Mouse (Mus musculus) erythroblast, embryonic 14.5 days (primary cell): ENCODE measurements around the gene Ybx2. TPM values are rescaled to one million over a fixed set of nuclear protein-coding genes. Genes with fewer than 3 reads are reported as not detected.

Experiments used
- H3K27me3 ChIP-seq: 2 replicates; pipeline ENCODE4 v1.6.1; 2012; ENCODE audit warnings: inconsistent platforms; ENCODE audit not compliant: control insufficient read depth
- H3K36me3 ChIP-seq: 2 replicates; pipeline ENCODE4 v1.6.1; 2012; ENCODE audit warnings: mild to moderate bottlenecking, inconsistent platforms; ENCODE audit not compliant: control insufficient read depth
- H3K4me1 ChIP-seq: 2 replicates; pipeline ENCODE4 v1.6.1; 2012; ENCODE audit warnings: inconsistent platforms; ENCODE audit not compliant: control insufficient read depth
- H3K4me3 ChIP-seq: replicated peaks from 2 replicates; pipeline ENCODE3; 2012; ENCODE audit warnings: moderate library complexity, mild to moderate bottlenecking, inconsistent platforms
- H3K9me3 ChIP-seq: 2 replicates; pipeline ENCODE4 v1.6.1; 2012; ENCODE audit warnings: low read length, inconsistent platforms, mixed read lengths; ENCODE audit not compliant: control insufficient read depth
- GATA1 ChIP-seq: IDR thresholded peaks from 2 replicates; pipeline ENCODE4 v1.6.1; 2012; ENCODE audit warnings: low read length, inconsistent platforms, mixed read lengths
- TAL1 ChIP-seq: IDR thresholded peaks from 3 replicates; pipeline ENCODE4 v1.6.1; 2012; ENCODE audit warnings: low read length, inconsistent platforms, mixed read lengths
- polyA plus RNA-seq: library from polyadenylated mRNA; stranded (reverse); fragments of >175 nt; gene quantifications from 2 replicates; pipeline ENCODE4 v1.2.3, GENCODE M21; 2012

The Ybx2 gene
- polyA plus RNA-seq, 1 experiment, result 0.29 TPM

DNA sequence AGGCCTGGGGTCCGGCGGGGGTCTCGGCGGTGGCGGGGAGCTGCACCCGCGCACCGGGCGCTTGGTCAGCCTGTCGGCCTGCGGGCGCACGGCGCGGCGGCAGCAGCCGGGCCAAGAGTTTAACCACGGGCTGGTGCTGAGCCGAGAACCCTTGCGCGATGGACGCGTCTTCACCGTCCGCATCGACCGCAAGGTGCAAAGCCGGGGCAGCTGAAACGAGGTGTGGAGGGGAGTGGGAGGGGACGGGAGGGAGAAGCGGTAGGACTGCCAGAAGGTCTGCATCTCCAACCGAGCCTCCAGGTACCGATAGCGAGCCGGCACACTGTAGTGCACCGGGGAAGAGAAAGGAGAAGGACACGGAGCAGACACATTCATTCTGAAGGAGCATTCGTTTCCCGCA lies 33.6 kb upstream of the Ybx2 start:
- H3K36me3 ChIP-seq, result peaks cover 42% of the 10 kb centered on the region
- peak overlapping the region; percentile 88 for H3K4me3 ChIP-seq
- peaks cover 49% of the 10 kb centered on the region for H3K4me1 ChIP-seq
- peaks cover 13% of the 10 kb centered on the region for H3K27me3 ChIP-seq
- no peak for TF ChIP-seq GATA1
- TF ChIP-seq TAL1, result no peak
- H3K9me3 ChIP-seq, result no peaks in the 10 kb centered on the region

DNA sequence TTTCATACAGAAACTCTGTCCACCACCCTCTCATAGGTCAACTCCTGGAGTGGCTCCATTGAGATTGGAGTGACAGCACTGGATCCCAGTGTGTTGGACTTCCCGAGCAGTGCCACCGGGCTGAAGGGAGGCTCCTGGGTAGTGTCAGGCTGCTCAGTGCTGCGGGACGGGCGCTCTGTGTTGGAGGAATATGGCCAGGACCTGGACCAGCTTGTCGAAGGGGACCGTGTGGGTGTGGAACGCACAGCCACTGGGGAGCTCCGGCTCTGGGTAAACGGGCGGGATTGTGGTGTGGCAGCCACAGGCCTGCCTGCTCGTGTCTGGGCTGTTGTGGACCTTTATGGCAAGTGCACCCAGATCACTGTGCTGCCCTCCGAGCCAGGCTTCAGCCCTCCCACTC lies 32.6 kb upstream of the Ybx2 start:
- Histone ChIP-seq H3K36me3 (peaks cover 52% of the 10 kb centered on the region), H3K4me1 (peaks cover 49% of the 10 kb centered on the region), H3K9me3 (no peaks in the 10 kb centered on the region), H3K27me3 (peaks cover 13% of the 10 kb centered on the region), H3K4me3 (peak overlapping the region; percentile 88)
- TF ChIP-seq TAL1, result no peak

DNA sequence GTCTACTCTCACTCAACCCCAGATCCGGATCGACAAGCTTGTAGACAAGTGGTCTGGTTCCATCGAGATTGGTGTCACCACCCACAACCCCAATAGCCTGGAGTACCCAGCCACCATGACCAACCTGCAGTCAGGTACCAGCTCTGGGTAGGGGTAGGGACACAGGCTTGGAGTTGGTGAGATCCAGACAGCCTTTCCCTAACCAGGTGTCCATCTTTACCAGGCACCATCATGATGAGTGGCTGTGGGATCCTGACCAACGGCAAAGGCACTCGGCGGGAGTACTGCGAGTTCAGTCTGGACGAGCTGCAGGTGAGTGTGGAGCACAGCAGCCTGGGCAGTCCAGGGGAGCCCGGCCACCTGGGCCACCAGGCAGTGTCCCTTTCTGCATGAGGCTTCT lies 31.3 kb upstream of the Ybx2 start:
- Histone ChIP-seq H3K4me1 (peaks cover 41% of the 10 kb centered on the region), H3K9me3 (no peaks in the 10 kb centered on the region), H3K36me3 (peaks cover 65% of the 10 kb centered on the region), H3K4me3 (no peak overlapping the region), H3K27me3 (peaks cover 10% of the 10 kb centered on the region)
- TF ChIP-seq TAL1 (no peak), GATA1 (no peak)

DNA sequence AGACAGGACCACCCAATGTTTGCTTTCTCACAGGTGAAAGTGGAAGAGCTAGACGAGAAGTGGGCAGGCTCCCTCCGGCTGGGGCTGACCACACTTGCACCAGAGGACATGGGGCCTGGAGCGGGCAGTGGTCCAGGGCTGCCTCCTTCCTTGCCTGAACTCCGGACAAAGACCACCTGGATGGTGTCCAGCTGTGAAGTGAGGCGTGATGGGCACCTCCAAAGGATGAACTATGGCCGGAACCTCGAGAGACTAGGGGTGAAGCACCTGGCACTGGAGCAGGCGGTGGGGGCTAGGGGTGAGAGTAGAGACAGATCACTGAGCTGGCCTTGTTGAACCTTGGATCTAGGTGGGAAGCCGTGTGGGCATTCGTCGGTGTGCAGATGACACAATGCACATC lies 27.0 kb upstream of the Ybx2 start:
- no peak for TF ChIP-seq TAL1
- no peak for TF ChIP-seq GATA1
- Histone ChIP-seq H3K4me3 (no peak overlapping the region), H3K27me3 (no peaks in the 10 kb centered on the region), H3K36me3 (peaks cover 100% of the 10 kb centered on the region), H3K9me3 (no peaks in the 10 kb centered on the region), H3K4me1 (peaks cover 16% of the 10 kb centered on the region)

DNA sequence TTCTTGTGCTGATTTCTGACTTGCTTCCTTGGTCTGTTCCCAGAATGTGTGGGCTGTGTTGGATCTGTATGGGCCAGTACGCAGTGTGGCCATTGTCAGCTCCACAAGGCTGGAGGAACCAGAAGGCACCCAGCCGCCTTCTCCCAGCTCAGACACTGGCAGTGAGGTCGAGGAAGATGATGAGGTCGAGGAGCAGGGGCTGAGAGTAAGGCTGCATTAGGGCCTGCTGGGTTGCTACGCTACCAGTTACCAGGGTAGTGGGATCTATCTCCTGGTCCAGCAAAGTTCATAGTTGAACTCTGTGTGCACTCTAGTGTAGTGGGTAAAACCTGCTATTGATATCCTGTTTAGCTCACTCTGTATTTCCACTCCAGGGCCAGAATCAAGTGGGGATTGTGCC lies 26.4 kb upstream of the Ybx2 start:
- H3K36me3 ChIP-seq, result peaks cover 96% of the 10 kb centered on the region
- no peaks in the 10 kb centered on the region for H3K9me3 ChIP-seq
- H3K4me3 ChIP-seq, result no peak overlapping the region
- H3K4me1 ChIP-seq, result peaks cover 14% of the 10 kb centered on the region
- TF ChIP-seq GATA1 (no peak), TAL1 (no peak)
- no peaks in the 10 kb centered on the region for H3K27me3 ChIP-seq

DNA sequence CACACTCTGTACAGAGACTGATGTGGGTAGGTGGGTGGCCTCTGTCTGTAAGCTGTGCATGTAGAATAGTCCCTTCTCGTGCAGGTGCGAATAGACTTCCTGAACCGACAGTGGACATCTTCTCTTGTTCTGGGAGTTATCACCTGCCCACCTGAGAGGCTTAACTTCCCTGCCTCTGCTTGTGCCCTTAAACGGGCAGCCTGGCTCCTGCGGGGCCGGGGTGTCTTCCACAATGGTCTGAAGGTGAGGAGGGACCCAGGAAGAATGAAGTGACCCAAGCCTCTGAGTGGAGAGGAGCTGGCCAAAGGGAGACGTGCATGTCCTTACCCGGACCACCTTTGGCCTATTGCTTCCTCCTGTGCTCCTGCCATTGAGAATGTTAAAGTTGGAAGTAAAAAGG lies 25.4 kb upstream of the Ybx2 start:
- Histone ChIP-seq H3K9me3 (no peaks in the 10 kb centered on the region), H3K27me3 (no peaks in the 10 kb centered on the region), H3K36me3 (peaks cover 96% of the 10 kb centered on the region), H3K4me3 (no peak overlapping the region), H3K4me1 (peaks cover 24% of the 10 kb centered on the region)
- TF ChIP-seq TAL1 (no peak), GATA1 (no peak)

DNA sequence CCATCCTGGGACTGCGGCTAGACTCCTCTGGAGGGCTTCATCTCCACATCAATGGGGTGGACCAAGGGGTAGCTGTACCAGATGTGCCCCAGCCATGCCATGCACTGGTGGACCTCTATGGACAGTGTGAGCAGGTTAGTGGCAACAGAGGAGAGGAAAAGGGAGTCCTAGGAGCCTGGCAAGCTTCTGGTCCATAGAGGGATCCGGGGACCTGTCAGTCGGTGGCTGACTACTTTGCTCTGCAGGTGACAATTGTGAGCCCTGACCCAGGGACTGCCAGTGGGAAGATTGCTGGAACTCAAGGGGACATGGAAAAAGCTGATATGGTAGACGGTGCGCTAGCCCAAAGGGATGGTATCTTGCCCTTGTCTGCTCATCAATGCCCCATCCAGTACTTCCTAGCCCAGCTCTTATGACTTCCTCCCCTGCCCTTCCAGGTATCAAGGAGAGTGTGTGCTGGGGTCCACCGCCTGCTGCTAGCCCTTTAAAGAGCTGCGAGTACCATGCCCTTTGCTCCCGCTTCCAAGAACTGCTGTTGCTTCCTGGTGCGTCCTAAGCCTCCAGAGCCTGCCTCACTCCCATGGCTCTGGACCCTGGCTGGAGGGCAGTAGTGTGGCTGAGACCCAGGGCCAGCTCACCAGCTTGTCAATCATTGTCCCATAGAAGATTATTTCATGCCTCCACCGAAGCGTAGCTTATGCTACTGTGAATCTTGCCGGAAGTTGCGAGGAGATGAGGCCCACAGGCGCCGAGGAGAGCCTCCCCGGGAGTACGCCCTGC lies 24.6 kb upstream of the Ybx2 start:
- Histone ChIP-seq H3K9me3 (no peaks in the 10 kb centered on the region), H3K4me3 (no peak overlapping the region), H3K4me1 (peaks cover 32% of the 10 kb centered on the region), H3K27me3 (no peaks in the 10 kb centered on the region), H3K36me3 (peaks cover 96% of the 10 kb centered on the region)
- TF ChIP-seq TAL1 (no peak), GATA1 (no peak)

- peaks cover 96% of the 10 kb centered on the region for H3K36me3 ChIP-seq
- no peak overlapping the region for H3K4me3 ChIP-seq
- peaks cover 40% of the 10 kb centered on the region for H3K4me1 ChIP-seq
- no peak for TF ChIP-seq GATA1
- no peak for TF ChIP-seq TAL1
- H3K9me3 ChIP-seq, result no peaks in the 10 kb centered on the region
- H3K27me3 ChIP-seq, result no peaks in the 10 kb centered on the region
Measured at GRCm38 (mm10) chr11:69911701-69912100, 23.9 kb upstream of the Ybx2 start.

DNA sequence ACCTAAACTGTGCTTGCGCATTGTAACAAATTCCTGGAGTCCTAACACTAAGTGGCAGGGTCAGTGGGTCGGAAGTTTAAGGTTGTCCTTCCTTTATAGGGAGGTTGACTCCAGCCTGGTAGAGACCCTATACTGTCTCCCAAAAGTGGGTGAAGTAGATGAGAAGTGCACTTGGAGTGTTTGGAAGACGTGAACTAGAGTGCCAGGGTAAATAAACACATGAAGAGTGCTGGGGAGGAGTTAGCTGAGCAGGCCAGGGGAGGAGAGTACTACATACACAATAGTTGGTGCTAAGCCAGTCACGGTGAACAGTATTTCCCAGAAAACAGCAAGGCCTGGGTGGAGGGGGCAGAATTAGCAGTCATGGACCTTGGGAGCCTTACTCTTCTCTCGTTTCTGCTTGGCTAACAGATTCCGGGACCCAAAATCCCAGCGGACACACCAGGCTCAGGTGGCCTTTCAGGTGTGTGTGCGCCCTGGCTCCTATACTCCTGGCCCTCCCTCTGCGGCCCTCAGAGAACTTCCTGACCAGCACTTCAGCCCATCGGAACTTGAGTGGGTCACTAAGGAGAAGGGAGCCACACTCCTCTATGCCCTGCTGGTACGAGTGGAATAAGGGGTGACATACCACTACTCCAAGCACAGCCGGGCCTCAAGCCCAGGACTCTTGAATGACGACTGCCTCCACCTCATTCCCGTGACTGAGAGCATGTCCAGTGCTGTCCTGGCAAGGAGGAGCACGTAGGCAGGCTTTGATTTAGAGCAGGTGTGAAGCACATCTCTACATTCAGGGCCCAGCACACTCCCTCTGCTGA lies 22.7 kb upstream of the Ybx2 start:
- Histone ChIP-seq H3K9me3 (no peaks in the 10 kb centered on the region), H3K4me3 (peak overlapping the region; percentile 81), H3K36me3 (peaks cover 96% of the 10 kb centered on the region), H3K4me1 (peaks cover 52% of the 10 kb centered on the region), H3K27me3 (no peaks in the 10 kb centered on the region)
- TF ChIP-seq GATA1, result no peak
- TF ChIP-seq TAL1, result no peak
